Mouse (Mus musculus): ENCODE measurements around the gene Miga1.
"Not testable (repeated sequence)": the region's sequence is repeated elsewhere in the genome, so short reads cannot be mapped to it uniquely, and the experiment has no call there.

The Miga1 gene

GRCm38 (mm10) chr3:152321765-152322547 is 18.3 kb downstream of the Miga1 start:
- DNase-seq (ENCODE audit: low spot score in 2 of 2): no peak

DNA sequence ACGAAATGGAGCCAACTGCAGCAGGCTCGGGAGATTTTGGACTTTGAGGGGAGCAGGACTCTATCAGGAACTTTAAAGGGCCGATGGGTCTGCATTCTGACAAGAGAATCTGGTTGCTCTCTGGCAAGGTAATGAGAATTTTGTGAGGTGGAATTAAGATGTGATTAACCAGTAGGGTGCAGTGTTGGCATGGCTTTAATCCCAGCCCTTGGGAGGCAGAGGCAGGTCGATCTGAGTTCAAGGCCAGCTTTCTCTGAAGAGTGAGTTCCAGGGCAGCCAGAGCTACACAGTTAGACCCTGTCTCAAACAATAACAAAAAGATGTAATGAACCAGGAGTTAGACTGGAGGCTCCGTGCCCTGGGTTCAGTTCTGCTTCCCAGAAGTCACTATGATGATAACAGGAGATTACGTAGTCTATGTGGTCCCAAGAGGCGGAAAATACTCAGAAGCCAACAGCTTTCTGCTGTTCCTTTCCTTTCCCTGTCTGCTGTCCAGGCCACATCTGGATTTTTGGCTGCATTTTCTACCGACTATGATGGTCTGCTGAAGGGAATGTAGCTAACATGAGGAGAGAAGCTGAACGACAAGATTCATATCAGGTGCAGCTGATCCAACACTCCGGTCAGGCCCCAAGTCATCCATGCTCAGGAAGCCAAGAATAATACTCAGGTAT is 19.1 kb downstream of the Miga1 start:
- DNase-seq (ENCODE audit: low spot score in 2 of 2): no peak

GRCm38 (mm10) chr3:152316447-152317173 is 23.6 kb downstream of the Miga1 start:
- DNase-seq (ENCODE audit: low spot score in 2 of 2): not testable (repeated sequence)

DNA sequence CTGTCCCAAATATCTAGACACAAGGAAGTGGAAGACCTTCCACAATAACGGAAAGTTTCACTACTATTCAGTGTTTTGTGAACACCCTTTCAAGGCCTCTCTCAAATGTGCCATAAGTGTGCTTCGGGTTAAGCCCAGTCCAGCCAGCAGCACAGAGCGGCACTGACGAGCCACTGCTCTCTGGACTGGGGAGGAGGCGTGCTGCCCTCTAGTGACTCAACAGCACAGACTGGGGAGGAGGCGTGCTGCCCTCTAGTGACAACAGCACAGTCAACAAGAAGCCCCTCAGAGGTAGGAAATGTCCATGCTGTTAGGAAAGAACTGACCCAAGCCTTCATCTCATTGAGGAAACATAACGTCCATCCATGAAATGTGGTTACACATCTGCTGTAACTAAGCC is 24.6 kb downstream of the Miga1 start:
- peak; percentile 75 to 84 for DNase-seq (ENCODE audit: low spot score in 2 of 2)

GRCm38 (mm10) chr3:152314666-152315065 is 25.5 kb downstream of the Miga1 start:
- DNase-seq (ENCODE audit: low spot score in 2 of 2): not testable (repeated sequence)

DNA sequence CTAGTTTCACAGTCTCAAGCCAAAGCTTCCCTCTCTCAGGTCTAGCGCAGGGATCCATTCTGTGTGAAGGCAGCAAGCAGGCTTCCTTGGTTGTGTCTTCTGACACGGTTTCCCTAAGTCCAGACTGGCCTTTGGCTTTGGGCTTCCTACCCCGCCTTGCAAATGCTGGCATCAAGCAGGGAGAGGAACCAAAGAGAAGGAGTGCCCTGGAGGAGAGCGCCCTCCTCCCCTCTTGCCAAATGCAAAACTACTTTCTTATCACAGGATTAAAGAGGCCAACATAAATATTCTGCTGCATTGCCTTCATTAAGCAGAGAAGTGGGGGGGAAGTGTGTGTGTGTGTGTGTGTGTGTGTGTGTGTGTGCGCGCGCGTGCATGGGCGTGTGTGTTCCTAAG is 31.0 kb downstream of the Miga1 start:
- no peak for DNase-seq (ENCODE audit: low spot score in 2 of 2)

- no peak for DNase-seq (ENCODE audit: low spot score in 2 of 2)
Observed at GRCm38 (mm10) chr3:152308485-152309249, 31.5 kb downstream of the Miga1 start.

DNA sequence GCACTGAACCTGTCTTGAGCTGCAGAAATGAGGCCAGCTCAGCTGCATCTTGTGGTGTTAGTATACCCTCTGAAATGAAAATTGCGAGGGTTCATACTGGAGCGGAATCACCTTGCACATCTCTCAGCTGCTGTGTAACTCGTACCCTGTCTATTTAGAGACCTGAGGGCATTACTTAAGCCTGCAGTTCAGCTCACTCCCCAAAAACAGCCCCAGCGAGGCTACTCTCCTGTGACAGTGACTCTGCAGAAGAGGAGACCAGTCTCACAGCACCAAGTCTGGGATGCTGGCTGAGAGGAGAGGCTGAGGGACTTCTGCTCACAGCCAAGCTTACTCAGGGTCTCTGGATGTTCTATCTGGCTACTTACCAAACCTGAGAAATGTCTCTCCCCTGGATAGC is 34.2 kb downstream of the Miga1 start:
- DNase-seq (ENCODE audit: low spot score in 2 of 2): no peak

DNA sequence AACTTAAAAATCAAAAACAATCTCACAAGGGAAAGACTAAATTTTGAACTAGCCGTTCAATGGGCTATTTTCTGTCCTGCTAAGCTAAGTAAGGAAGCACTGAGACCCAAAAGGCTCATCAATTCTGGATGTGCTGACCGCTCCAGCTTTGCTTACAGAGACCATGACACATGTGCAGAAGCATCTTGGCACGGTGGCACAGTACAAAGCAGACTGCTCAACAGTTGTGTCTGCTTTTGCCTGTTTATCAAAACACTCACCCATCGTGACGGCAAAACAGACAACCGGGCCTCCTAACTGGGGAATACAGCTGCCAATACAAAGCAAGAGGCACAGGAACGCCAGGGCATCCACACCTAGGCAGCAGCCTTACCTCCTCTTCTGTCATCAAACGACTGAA is 35.1 kb downstream of the Miga1 start:
- no peak for DNase-seq (ENCODE audit: low spot score in 2 of 2)

DNA sequence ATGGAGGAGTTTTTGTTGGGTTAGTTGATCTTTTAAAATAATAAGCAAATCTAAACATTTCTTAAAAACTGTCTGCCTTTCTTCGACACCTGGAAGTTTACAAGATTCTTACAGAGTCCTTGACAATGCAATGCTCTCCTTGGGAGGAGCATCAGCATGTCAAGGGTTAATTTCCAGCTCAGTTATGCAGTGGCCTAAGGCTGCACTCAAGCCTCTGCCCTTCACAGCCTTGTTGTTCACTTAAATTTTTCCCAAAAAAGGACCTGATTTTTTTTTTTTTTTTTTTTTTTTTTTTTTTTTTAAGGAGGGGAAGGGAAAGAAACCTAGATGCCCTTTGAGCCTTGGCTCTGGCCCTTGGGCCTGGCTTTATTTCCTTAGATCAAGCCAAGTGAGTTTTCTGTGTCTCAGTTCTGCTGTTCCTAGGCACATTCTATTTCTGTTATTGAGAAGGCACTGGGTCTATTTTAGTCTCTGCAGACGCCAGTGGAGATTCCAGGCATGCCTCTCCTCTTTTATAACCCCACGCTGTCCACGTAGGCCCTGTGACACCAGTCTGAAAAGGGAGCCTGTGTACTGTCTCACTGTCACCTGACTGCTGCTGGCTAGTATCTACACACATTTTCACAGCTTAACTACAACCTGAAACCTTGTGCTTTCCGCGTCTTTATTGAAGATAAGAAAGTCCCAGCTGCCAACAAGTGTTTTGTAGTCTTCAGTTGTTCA is 36.0 kb downstream of the Miga1 start:
- no peak for DNase-seq (ENCODE audit: low spot score in 2 of 2)

GRCm38 (mm10) chr3:152302991-152303390 is 37.2 kb downstream of the Miga1 start:
- no peak for DNase-seq (ENCODE audit: low spot score in 2 of 2)

DNA sequence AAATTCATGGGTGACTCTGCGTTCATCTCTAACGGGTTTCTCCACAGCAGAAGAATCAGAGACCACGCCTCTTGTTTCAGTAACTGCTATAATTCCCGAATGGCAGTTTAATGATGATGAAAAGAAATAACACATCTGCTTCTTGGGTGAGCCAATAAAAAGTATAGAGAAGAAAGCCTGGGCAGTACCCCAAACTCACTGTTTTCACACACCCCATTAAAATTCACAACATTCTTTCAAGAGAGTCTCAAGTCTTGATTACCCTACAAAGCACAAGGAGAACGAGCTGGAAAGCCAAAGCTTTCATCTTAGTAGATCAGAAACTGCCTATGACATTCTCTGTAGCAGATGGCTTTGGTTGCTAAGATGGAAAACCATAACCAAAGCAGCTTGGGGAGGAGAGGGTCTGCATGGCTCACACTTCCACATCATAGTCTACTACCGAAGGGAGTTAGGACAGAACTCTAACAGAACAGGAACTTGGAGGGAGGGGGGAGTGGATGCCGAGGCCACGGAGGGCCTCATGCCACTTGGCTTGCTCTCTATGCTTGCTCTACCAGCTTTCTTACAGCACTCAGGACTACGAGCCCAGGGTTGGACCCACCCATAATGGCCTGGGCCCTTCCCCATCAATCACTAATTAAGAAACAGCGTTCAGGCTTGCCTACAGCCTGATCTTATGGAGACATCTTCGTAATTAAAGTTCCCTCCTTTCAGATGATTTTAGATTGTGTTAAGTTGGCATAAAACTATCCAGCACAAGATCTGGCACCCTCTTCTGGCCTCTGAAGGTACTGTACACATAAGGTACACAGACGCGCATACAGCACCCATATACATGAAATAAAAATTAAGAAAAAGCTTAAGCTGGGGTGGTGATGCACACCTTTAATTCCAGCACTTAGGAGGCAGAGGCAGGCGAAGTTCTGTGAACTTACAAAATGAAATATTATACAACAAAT is 39.5 kb downstream of the Miga1 start:
- DNase-seq (ENCODE audit: low spot score in 2 of 2): no peak

DNA sequence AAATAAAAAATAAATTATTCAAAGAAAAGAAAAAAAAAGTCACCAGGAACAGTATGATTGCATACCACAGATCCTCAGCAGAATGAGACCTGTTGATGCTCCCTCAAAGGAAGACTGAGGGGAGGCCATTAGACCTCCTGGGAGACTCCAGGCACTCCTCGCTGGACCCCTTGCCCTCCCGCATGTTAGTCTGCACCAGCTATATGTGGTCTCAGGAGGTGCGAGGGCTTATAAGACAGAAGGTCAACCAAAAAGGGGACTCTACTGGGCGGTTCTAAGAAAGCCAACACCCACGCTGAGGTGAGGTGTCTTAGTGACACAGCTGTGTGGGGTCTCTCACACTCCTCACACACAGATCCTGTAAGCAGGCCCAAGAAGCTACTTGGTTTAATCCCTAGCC is 44.3 kb downstream of the Miga1 start:
- no peak for DNase-seq (ENCODE audit: low spot score in 2 of 2)

GRCm38 (mm10) chr3:152294400-152294799 is 45.8 kb downstream of the Miga1 start:
- DNase-seq (ENCODE audit: low spot score in 2 of 2): no peak

GRCm38 (mm10) chr3:152293530-152294181 is 46.6 kb downstream of the Miga1 start:
- DNase-seq (ENCODE audit: low spot score in 2 of 2): no peak

- no peak for DNase-seq (ENCODE audit: low spot score in 2 of 2)
Observed at GRCm38 (mm10) chr3:152291895-152292294, 48.3 kb downstream of the Miga1 start.

- DNase-seq (ENCODE audit: low spot score in 2 of 2): no peak
Observed at GRCm38 (mm10) chr3:152290175-152290798, 49.9 kb downstream of the Miga1 start.

GRCm38 (mm10) chr3:152288740-152289139 is 51.5 kb downstream of the Miga1 start:
- peak in 1 of 2 experiments; percentile 48 for DNase-seq (ENCODE audit: low spot score in 2 of 2)

DNA sequence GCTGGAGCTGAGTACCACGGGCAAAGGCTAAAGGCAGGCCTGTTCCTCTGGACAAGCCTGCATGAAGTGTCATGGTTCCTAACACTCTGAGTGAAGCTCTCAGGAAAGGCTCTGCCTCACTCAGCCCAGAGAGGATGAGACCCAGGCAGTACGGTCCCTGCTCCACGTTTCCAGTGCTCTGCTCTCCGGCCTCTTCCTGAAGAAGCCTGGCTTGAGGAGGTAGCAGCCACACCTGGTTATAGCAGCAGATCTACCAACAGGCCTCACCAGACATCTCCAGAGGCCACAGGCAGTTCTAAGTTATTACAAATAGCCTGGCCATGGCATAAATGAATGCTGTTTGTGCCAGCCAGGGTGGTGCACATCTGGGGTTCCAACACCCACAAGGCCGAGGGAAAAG is 51.9 kb downstream of the Miga1 start:
- no peak for DNase-seq (ENCODE audit: low spot score in 2 of 2)
